Mouse (Mus musculus) liver, embryonic 11.5 days (tissue): ENCODE results near the gene Inppl1. TPM values are rescaled to one million over a fixed set of nuclear protein-coding genes. Genes with fewer than 3 reads are reported as not detected.

Experiments
- microRNA-seq: library from miRNA; unstranded; fragments of <30 nt; microRNA quantifications from one replicate; pipeline ENCODE4, GENCODE M21; 2017; ENCODE audit warnings: borderline number of aligned reads
- polyA plus RNA-seq: library from polyadenylated mRNA; unstranded; fragments of >200 nt; fragmentation: Nextera tagmentation; extraction: Ambion mirVana; gene quantifications from 2 replicates; pipeline ENCODE4 v1.2.1, GENCODE M21; 2014

The Inppl1 gene
- polyA plus RNA-seq, 1 experiment from 2014 or later, result 23.4 TPM

Small RNA genes within 50 kb of the gene (microRNA-seq; reads per million reads assigned to microRNA genes)
- not detected for gene Gm22655

Other genes with a start within 250 kb of the Inppl1 start
- gene Clpb, start 174.6 kb downstream of the Inppl1 start, polyA plus RNA-seq, result 51.3 and 54.7 TPM in 2 replicates
- 0.10 TPM in 1 of 2 replicates, not detected in the other for gene Phox2a, start 19.9 kb downstream of the Inppl1 start, polyA plus RNA-seq
- 3.3 and 3.9 TPM in 2 replicates for gene Folr2, start 19.0 kb upstream of the Inppl1 start, polyA plus RNA-seq
- gene Anapc15, start 25.5 kb upstream of the Inppl1 start, polyA plus RNA-seq, result 94.7 and 96.2 TPM in 2 replicates
- 0.27 and 0.42 TPM in 2 replicates for gene Folr1, start 32.6 kb upstream of the Inppl1 start, polyA plus RNA-seq
- 119 and 124 TPM in 2 replicates for gene Lamtor1, start 67.7 kb upstream of the Inppl1 start, polyA plus RNA-seq
- 0.71 and 0.75 TPM in 2 replicates for gene Tomt, start 68.1 kb upstream of the Inppl1 start, polyA plus RNA-seq
- 5.5 and 6.4 TPM in 2 replicates for gene Lrrc51, start 95.7 kb upstream of the Inppl1 start, polyA plus RNA-seq
- gene Numa1, start 95.9 kb upstream of the Inppl1 start, polyA plus RNA-seq, result 66.2 and 66.3 TPM in 2 replicates
- 2.4 and 3.9 TPM in 2 replicates for gene Il18bp, start 180.5 kb upstream of the Inppl1 start, polyA plus RNA-seq
- 16.4 and 16.7 TPM in 2 replicates for gene Rnf121, start 227.2 kb upstream of the Inppl1 start, polyA plus RNA-seq
- 19.5 and 24.6 TPM in 2 replicates for gene Xndc1, start 227.3 kb upstream of the Inppl1 start, polyA plus RNA-seq
- gene Xntrpc, start 227.5 kb upstream of the Inppl1 start, polyA plus RNA-seq, result 0.71 and 0.81 TPM in 2 replicates
- gene Trpc2, start 244.9 kb upstream of the Inppl1 start, polyA plus RNA-seq, result not detected in 2 replicates